Mouse (Mus musculus) spleen, adult 2 months (tissue): ENCODE data around the gene Trim72.

ENCODE experiments used
- CTCF ChIP-seq: fragments of 200-500 bp; IDR thresholded peaks from 2 replicates; pipeline ENCODE4 v1.5.1; 2011; ENCODE audit warnings: mild to moderate bottlenecking, inconsistent platforms; ENCODE audit not compliant: insufficient read depth, insufficient read length, insufficient replicate concordance; ENCODE audit errors: extremely low read depth
- POLR2A ChIP-seq: fragments of 200-500 bp; IDR thresholded peaks from 2 replicates; pipeline ENCODE4 v1.6.1; 2011; ENCODE audit warnings: low read depth, low read length, inconsistent platforms

- TF ChIP-seq POLR2A (no peak), CTCF (no peak)
Observed at GRCm38 (mm10) chr7:128059091-128059490, 55.3 kb downstream of the Trim72 start.
